Mouse (Mus musculus) CD4-positive helper T cell, adult 2 months (primary cell): ENCODE results near the gene Olfr975.
"Not testable (repeated sequence)": the region's sequence is repeated elsewhere in the genome, so short reads cannot be mapped to it uniquely, and the experiment has no call there.

Source experiments
- DNase-seq: peaks from one replicate; pipeline ENCODE4 v3.0.0-alpha.2; 2012; ENCODE audit warnings: low read depth, missing footprints, low spot score

The Olfr975 gene

DNA sequence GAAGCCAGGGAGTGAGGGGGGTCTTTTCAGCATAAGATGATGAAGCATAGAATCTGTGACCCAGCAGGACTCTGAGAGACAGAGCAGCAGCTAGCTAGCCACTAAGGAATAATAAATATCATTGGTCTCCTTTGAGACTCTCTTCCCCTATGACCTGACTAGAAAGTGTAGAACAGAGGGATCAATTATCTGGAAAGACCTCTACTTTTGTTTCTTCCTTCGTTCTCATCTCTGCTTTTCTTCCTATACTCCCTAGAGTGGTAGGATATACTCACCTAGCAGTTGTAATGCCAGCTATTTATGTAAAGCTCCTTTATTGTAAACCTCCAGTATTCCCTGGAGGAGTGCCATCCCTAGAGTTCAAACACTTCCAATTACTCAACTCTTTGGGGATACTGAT, at the start of gene Olfr975:
Gene Olfr975, minus strand, starts transcription at position 101 of the 400 bp plus-strand sequence.
- no peak for DNase-seq

DNA sequence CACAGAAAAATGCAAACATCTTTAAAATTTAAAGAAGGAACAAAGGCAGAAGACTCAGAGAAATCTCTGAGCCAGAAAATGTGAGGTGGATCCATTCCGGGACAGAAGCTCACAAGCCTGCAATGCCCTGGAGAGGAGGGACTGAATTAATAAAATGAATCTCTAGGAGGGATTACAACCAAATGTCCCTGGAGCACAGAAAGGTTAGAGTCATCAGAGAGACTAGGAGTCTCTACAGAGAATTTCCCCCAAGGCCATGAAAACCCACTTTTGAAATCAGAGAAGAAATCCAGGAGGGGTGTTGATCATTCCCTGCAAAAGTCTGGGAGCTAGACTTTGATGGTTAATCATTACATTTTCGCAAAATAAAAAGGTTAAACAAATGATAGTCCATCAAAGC, 40.0 kb upstream of the Olfr975 start, which contains the start of gene Olfr978:
Gene Olfr978, plus strand, starts transcription at position 301 of the 400 bp plus-strand sequence.
- no peak for DNase-seq

- not testable (repeated sequence) for DNase-seq
Observed at GRCm38 (mm10) chr9:39976581-39977145, 24.8 kb upstream of the Olfr975 start.

GRCm38 (mm10) chr9:39961033-39961432, 9.2 kb upstream of the Olfr975 start, which contains the start of gene Olfr976:
Gene Olfr976 (minus strand): TSS chr9:39961133.
- DNase-seq = not testable (repeated sequence)

DNA sequence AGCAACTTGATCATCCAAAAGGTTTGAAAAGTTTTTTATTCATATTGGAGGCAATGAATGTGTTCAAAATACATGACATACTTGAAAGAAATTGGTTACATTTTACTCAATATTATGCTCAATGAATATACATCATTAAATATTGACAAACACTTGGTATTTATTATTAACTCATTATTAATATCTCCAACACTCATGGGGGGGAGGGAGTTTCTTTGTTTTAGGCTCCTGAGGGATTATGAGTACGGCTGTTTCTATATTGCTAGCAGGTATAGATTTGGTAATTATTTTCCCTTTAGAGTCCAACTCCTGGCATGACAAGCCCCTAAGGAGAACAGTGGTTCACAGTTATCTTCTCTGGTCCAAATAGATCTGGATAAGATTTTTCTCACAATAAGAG, 14.6 kb downstream of the Olfr975 start, which contains the start of gene Olfr974:
Gene Olfr974, plus strand, starts transcription at position 301 of the 400 bp plus-strand sequence.
- DNase-seq = no peak

DNA sequence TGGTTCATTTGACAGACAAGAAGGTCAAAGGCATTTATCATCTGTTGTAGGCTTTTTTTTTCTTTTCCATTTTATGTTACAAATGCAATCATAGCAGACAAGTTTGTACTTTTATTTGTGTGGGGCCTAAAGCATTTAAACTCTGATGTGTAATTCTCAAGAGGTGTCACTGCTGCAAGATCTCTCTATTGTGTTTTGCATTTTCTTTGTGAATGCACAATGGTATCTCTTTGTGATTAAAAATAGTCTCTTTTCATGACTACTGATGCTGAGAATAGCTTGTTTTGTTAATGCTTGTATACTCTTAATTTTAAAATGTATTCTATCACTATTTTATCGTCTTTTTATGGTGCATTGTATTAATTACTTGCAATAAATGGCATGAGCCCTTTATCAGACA, 23.0 kb downstream of the Olfr975 start:
- DNase-seq = not testable (repeated sequence)

DNA sequence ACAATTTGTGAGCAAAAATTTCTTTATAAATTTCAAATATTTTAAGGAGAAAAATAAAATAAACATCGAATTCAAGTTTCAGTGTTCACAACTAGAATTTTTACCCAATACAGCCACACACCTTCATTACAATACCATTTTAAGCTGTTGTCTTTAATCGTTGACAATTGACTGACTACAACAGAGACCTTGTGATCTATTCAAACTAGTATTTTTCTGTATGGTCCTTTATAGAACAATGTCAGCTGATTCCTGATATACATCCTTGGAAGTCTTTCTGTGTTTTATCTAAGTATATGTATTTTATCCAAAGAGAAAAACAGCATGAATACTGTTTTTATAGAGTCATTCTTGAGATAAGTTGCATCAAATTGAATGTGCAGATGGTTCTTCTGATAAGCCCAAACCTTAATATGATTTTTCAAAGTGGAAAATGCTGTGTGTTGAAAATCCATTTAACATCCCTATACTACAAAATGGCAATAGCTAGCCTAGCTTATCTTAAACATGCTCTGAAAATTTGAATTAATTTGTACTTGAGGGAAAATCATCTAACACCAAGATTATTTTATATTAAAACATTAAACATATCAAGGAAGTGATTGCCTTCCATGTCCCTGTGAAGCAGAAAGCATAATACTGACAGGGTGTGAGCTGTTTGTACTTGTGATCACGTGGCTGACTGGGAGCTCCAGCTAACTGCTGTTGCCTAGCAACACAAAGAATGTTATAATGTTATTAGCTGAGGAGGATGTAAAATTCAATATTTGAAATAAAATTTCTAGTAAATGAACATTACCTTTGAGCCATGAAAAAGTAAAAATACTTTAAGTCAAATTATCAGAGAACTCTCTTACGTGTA, 23.6 kb downstream of the Olfr975 start:
- not testable (repeated sequence) for DNase-seq

DNA sequence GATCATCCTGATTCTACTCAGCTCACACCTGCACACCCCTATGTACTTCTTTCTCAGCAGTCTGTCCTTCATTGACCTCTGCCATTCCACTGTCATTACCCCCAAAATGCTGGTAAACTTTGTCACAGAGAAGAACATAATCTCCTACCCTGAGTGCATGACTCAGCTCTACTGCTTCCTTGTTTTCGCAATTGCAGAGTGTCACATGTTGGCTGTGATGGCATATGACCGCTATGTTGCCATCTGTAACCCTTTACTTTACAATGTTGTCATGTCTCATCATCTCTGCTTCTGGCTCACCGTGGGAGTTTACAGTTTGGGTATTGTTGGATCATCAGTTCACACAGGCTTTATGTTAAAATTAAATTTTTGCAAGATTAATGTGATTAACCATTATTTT, 41.9 kb downstream of the Olfr975 start:
- no peak for DNase-seq

- DNase-seq = no peak
Observed at GRCm38 (mm10) chr9:39907036-39907435, 44.8 kb downstream of the Olfr975 start, which contains the start of gene Olfr229. Gene Olfr229 (plus strand): TSS chr9:39907336.

DNA sequence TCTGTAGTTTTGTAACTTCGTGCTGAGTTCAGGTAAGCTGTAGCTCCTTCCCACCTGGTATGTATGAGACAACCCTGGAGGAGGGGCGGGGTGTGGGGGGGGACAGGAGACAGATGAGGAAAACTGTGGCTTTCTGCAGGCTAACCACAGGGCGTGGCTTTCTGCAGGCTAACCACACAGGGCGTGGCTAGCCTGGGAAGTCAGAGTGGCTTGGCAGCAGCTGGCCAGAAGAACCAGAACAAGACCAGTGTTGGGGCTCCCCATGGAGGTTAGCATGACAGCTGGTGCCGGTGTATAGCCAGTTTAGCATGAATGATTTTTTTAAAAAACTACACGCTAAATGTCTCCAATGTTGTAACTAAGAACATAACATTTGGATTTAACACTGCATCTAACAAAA, 46.7 kb downstream of the Olfr975 start:
- DNase-seq = no peak
